Mouse (Mus musculus) c-Kit-positive CD71-negative TER-119-negative erythroid progenitor cells, embryonic 14.5 days (primary cell): Measurements from ENCODE around the gene Itpkb.
A peak's percentile ranks its signal among the peaks of the same experiment; 100 is the strongest.

ENCODE experiments used
- DNase-seq: peaks from one replicate; pipeline ENCODE4 v3.0.0-alpha.2; 2013; ENCODE audit warnings: low read depth

Itpkb gene

GRCm38 (mm10) chr1:180330145-180330706, at the start of gene Itpkb:
TSS of gene Itpkb (plus strand) at chr1:180330485.
- DNase-seq = peak; percentile 58

GRCm38 (mm10) chr1:180282581-180282980, 47.7 kb upstream of the Itpkb start:
- DNase-seq = no peak

DNA sequence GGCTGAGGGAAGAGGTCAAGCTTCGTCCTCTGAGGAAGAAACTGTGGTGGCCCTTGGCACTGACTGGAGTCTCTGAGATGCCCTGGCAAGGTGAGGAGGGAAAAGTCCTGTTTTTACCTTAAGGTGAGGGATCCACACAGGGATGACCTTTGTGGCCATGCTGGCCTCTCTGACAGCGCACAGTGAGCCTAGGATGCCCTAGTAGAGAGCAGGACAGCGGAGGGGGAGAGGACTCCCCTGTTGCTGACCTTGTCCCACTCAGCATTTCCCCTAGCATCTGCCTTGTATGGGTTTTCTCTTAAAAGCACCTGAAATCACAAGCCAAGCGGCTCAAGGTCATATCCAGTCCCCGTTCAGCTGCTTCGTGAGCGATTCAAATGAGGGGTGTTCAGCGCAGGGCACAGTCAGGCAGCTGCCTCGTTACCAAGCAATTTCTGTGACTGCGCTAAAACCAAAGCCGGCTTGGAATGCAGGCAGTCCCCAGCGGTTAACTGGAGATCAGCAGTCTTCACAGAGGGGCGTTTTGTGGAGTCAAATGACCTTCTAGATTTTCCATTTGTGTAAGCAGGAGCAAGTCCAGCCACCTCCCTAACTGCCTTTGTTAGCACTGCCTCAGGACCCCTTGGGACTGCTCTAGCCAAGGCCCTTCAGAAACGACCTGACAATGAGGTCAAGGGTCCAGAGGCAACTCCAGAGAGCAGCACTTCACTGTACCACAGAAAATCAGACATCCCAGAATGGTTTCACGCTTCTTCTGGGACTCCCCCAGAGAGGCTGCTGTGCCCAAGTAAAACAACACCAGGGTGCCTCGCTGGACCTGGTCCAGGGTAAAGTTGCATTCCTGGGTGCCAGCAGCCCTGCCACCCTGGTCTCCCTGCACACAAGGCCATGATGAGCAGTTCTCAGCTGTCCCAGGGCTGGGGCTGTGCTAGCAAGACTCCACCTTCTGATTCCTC, 46.2 kb upstream of the Itpkb start:
- no peak for DNase-seq

GRCm38 (mm10) chr1:180286081-180286831, 44.0 kb upstream of the Itpkb start:
- no peak for DNase-seq

DNA sequence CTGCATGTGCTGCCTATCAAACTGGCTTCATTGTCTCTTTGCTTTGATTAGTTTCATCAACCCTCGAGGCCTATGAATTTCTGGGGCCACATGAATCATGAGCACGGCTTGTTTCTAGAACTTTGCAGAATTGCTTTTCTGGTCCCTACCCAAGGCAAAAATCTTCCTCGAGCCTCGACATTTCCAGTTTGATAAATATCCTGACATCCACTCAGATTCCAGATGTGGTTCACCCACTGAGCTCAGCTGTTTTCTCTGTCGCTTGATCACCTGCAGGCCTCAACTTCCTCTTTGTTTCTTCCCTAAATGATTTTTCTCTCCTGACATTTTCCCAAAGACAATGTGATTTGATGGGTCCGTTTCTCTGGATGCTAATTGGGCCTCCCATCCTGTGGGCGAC, 42.1 kb upstream of the Itpkb start:
- no peak for DNase-seq

DNA sequence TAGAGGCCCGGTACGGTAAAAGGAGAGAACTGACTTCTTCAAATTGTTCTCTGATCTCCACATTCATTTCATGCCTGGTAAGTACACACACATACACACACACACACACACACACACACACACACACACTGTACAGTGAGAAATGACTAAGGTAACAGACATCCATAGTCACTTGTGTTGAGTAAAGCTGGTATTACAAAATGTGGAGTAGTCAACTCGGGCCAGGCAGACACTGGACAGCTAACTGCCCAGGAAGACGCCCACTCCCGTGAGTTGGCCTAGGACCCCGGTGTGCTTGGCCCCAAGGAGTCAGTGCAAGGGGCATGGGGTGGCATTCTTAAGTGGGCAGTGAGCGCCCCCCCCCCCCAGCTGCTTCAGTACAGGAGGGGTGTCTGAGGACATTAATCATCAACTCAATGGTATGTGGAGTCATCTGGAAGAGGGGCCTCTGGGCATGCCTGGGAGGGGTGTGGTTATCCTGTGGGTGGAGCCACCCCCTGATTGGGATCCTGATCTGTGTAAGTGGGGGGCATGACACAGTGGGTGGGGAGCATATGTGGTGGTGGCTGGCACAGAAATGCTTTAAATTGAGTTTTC, 41.3 kb upstream of the Itpkb start:
- DNase-seq = no peak

GRCm38 (mm10) chr1:180289788-180290187, 40.5 kb upstream of the Itpkb start:
- DNase-seq = no peak

- no peak for DNase-seq
Measured at GRCm38 (mm10) chr1:180290358-180290757, 39.9 kb upstream of the Itpkb start.

DNA sequence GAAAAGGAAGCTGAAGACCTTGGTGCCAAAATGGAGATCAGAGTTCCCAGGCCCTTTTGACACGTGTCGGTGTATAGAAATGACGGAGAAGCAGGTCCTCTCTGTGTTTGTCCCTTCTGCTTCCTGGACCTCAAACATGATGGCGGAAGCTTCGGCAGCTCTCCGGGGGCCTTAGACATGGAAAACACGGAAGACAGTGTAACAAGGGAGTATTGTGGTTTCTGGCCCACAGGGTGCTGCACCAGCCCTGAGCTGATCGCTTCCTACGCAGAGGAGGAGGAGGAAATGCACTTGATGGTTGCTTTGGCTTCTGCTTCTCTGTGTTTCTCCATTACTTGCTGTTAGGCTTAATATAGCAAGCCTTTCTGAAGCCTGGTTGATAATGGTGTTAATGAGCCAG, 34.2 kb upstream of the Itpkb start:
- DNase-seq = no peak

DNA sequence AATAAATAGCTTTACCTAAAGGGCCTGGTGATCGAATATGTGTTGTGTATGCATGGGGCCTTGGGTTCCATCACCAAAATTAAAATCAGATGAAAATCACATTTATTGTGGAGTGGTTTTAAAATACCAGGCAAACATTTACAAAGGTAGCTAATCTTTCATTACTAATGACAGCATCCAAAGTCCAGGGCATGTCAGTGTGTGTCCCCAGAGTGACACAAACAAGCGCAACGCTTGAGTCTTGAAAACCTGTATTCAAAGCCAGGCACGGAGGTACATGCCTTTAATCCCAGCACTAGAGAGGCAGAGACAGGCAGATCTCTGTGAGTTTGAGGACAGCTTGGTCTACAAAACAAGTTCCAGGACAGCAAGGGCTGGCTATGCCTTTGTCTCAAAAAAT, 30.6 kb upstream of the Itpkb start:
- DNase-seq = no peak

DNA sequence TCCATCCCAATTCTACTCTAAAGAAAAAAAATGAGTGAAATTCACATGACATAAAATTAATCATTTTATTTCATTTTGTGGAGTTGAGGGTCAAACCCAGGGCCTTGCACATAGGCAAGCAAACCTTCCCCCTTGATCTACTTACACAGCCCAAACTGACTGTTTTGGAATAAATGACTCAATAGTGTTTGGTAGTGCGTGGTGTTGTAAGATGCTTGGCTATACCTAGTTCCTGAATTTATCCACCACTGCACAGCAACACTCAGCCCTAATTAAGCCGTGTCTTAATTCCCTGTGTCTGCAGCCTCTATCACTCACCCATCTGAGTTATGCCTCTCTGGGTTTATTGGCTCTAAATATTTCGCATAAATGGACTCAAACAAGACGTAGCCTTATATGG, 30.0 kb upstream of the Itpkb start:
- DNase-seq = no peak

- no peak for DNase-seq
Measured at GRCm38 (mm10) chr1:180300997-180301396, 29.3 kb upstream of the Itpkb start.

DNA sequence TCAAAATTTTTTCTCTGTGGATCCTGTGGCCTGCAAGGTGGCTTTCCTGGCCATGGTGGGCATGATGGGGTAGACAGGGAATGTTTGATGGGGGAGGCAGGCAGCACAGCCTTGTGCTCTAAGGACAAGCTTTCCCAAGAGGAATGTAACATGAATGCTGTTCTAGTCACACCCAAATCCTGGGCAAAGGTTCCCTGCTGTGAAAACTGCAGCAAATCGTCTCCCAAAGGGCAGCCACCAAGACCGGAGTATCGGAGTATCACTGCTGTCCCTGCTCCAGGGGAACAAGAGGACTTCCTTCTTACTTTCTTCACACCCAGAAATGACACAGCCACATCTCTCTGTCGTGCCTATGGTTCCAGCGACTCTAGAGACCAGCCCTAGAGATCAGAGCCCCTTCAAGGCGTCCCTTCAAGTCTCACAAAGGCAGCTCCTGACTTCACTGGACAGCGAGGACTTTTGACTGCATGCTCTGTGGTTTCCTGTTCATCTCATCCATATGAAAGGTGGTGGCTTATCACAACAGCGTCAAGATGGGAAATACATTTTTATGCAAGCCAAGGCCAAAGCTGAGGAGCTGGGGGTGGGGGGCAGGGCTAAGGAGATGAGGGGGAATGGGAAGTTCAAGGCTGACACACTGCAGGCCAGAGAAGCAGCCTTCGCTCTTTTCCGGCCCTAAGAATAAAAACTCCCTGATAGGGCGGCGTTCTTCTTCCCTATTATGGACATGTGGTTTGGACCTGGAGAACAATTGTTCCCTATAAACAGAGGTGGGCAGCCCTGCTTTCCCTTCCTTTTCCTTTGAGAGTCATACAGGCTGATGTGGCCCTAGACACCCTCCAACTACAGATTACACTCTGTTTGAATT, 27.8 kb upstream of the Itpkb start:
- no peak for DNase-seq

DNA sequence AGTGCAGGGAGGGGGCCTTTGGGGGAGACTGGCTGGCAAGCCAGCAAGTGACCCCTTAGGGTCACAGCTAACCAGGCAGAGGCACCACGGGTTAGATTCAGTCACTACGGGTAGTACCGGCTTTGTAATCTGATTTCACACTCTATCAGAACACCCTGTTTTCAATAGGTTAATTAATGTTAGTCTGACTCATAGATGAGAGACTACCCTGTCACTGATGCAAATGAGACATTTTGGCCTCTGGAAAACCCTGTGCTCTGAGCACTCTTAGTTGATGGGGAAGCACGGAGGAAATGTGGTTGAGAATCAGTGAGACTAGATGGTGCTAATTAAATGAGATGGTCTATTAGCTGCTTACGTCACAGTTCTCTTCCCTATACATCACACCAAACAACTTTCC, 26.7 kb upstream of the Itpkb start:
- no peak for DNase-seq

GRCm38 (mm10) chr1:180306889-180307288, 23.4 kb upstream of the Itpkb start:
- DNase-seq = no peak

DNA sequence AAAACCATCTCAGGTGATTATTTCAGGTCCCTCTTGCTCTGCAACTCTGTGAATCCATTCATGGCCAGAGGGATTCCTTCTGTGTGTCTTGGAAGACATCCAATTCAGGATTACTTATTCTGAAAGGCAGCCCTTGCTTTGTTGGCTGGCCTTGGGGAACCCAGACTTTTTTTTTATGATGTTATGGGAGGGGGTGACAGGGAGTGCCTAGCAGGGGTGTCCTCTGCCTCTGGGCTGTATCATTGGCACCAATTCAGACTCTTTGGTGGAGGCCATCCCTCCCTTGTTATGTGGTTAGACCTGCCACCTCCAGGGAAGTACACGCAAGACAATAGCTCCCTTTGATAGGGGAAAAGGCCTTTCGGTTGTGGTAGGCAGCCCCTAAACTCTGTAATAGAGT, 22.6 kb upstream of the Itpkb start:
- no peak for DNase-seq

DNA sequence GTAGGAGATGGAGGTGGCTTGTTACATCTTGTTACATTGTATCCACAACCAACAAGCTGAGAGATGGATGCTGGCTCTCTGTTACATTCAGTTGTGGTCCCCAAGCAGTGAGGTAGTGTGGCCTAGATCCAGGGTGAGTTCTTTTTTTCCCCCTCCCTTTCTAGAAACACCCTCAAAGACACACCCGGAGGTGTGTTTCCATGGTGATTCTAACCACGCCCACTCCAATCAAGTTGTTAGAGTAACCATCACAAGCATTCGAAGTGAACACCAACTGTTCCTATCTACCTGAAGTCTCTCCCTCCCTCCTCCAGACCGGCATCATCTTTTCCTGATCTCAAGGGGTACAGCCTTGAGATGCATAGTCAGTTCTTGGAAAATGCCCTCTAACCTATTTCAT, 21.4 kb upstream of the Itpkb start:
- DNase-seq = no peak

- DNase-seq = no peak
Measured at GRCm38 (mm10) chr1:180312286-180312685, 18.0 kb upstream of the Itpkb start.

DNA sequence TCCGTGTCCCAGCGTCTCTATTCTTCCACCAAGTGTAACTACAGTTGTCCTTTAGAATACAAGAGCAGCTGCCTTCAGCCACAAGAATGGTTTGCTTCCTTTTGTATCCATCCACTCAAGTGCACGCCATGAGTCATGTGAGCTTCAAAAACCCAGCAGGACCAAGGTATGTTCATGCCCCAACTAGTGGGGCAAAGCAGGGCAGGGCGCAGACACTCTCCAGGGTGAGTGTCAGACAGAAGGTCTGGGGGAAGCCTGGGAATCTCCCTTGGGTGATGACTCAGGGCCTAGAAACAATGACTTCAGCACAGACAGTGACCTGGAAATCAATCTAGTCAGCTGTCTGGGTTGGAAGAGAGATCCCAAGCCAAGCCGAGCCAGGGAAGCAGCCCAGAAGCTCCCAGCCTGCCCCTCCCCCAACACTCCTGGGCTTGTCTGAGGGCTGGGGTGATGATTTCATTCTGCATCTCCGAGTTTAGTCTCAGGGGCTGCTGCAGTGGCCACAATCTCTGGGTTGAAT, 17.4 kb upstream of the Itpkb start:
- DNase-seq = no peak

DNA sequence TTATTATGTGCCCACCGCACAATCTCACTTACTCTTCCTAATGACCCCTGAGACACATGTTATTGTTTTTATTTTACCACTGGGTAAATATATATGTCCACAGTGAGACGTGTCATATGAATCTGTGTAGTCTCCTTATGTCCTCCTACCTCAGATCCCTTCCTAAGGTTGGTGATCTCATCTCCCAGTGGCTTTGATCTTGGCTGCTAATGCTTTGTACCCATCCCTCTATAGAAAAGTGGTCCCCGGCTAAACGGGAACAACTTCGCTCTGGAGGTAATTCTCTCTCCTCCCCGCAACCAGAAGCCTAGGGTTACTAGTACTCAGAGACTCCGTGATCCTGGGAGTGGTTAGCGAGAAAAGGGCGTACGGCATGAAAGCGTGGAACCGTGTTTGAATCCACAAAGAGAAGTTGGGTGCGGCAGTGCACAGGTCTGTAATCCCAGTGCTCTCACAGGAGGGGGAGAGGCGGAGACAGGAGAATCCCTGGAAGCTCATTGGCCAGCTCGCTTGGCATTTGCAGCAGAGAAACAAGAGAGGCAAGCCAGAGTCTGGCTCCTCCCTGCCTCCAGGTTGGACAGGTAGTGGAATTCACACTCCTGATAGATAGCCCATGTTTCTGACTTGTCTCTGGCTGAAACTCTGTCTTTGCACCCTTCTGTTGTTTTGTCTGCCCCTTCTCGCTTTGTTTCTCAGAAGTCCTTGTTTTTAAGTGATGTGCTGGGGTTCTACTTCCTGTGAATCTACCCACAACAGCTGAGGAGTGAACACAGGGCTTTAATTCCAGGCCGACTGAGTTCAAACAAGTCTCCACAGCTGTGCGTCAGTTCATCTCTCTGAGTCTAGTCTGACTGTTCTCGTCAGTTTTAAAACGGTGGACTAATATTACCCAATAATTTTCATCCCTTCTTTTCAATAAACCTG, 16.5 kb upstream of the Itpkb start:
- no peak for DNase-seq
